Mouse (Mus musculus) megakaryocyte progenitor cell, adult 5-6 weeks (primary cell): ENCODE results near the gene Slc35b2. TPM values are rescaled to one million over a fixed set of nuclear protein-coding genes. Genes with fewer than 3 reads are reported as not detected.

Experiments
- ATAC-seq: replicated peaks from 2 replicates; pipeline ENCODE4 v1.8.0; 2016; ENCODE audit warnings: mild to moderate bottlenecking, moderate TSS enrichment, inconsistent platforms; ENCODE audit not compliant: poor library complexity
- total RNA-seq, 2 experiments: library from RNA; stranded (forward) in 1 of 2; stranded (reverse) in 1 of 2; fragments of 157-497, 149-512 nt in 1 of 2; fragments of 200-1000 nt in 1 of 2; gene quantifications; 2 replicates each; pipeline versions ENCODE4 v1.2.3 to v1.2.4; 2015 to 2017

Slc35b2 gene
- total RNA-seq, 2 experiments from 2014 or later: 85.9 to 120 TPM

GRCm38 (mm10) chr17:45544873-45545277, 18.8 kb upstream of the Slc35b2 start:
- ATAC-seq: no peak

GRCm38 (mm10) chr17:45545278-45545961, 18.3 kb upstream of the Slc35b2 start:
- ATAC-seq: 0 out of 2 replicates have a peak, but pooled peaks have one; percentile 21

GRCm38 (mm10) chr17:45546941-45547340, 16.7 kb upstream of the Slc35b2 start:
- no peak for ATAC-seq

DNA sequence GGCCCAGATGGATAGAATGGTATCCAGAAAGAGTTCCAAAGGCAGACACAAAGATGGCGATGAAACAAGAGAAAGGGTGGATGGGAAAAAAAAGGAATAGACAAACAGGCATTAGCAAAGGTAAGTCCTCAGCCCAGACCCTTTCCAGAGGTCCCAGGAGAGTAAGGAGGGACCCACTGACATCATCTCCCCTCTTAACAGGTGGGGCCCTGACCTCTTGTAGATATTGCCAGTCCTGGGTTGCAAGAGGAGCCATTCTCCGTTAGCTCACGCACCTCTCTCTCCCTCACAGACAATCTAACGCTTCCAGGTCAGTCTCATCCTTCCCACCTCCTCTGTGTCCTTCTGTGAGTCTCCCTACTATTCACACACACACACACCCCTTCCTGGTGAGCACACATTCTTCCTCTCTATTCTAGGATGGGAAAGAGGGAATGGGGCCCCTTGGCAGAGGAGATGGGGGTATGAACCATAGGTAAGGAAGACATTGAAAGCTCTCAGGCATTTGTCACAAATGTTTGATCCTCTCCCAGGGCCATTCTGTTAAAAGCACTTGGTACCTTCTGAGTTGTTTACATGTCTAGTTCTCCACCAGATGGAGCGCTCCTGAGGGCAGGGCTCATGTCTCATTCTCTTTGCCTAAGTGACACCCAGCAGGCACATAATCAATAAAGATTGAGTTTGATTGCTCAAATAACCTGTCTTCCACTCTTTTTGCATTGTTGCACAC, 16.0 kb upstream of the Slc35b2 start:
- no peak for ATAC-seq

DNA sequence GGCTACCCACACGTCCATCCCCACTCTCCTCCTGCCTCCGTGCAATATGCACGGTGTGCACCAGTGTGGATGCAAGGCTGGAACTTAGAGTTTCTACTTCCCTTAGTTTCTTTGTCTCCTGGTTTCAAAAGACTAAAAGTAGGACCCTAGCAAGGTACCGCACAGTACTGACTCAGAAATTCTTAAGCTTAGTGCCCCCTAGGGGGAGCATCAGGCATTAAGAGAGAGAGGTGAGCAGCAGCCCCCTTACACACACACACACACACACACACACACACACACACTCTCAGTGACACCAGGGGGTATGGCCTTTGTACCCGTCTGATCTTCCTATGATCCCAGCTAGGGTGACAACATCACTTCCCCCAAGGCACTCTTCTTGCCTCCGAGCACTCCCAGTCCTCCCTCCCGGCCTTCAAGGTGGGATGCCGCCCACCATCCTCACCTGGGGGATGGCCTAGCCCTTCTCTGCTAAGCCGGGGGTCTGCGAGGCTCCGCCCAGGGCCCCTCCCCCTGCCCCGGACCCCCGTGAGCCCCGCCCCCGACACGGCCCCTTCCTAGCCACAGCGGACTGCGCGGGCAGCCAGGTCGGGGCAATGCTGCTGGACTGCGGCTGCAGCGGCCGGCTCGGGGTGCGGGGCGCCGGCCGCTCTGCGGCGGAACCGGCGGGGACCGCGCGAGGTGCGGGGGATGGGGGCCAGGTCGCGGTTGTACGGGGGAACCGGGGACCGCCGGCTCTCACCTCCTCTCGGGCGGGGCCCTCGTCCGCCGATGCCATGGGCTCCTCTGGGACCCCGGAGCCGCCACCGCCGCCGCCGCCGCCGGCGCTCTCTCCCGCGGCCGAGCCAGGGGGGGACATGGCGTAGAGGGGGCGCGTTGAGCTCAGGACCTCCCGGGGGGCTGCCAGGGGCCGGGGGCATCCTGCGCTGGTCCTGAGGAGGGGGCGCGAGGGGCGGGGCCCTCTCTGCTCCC, 14.8 kb upstream of the Slc35b2 start:
- ATAC-seq: peak; percentile 17; the same call in 1 of the 2 replicates

DNA sequence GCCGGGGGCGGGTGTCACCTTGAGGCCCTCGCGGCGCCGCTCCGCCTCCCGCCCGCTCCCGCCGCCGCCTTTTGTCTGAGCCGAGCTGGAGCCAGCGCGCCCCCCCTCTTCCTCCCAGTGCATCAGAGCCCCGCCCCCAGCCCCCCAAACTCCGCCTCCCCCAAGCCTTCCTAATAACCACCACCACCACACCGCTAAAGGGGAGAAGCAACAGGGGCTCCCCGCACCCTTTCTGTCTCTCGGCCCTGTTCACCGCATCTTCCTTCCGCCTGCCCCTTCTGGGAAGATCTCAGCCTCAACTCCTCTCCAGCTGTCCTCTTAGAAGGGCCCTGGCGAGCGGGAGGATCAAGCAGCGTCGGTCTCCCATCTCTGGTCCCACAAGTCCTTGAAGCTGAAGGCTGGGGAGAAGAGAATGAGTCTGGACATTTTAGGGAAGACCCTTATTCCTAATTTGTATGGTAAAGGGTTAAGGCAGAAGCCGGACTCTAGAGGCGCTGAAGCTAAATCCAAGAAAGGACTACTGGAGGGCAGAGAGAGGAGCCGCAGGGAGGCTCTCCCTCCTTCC, 14.0 kb upstream of the Slc35b2 start, which contains the start of gene Tmem151b:
Tmem151b (minus strand) TSS at position 61 of the 565 bp plus-strand sequence.
- ATAC-seq: no peak

- ATAC-seq: no peak
These were observed 13.4 kb upstream of the Slc35b2 start for GRCm38 (mm10) chr17:45550253-45550652.

DNA sequence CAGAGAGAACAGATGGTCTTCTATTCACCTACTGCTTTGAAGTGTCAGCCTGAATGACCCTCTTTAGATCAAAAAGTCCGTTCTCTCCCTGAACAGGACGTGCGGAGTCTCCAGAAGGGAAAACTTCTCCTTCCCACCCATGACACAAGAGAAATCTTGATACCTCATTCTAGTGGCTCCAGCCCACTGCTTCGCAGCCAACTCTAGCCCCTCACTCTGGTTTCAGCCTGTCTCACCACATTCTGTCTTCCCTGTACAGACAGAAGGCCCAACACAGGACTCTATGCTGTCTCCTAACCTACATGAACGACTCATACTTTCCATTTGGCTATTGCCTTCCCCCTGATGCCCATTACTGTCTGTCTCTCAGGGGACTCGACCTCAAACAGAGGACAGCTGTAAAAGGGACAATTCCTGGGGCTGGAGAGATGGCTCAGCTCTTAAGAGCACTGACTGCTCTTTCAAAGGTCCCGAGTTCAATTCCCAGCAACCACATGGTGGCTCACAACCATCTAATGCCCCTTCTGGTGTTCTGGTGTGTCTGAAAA, 12.4 kb upstream of the Slc35b2 start:
- ATAC-seq: no peak

DNA sequence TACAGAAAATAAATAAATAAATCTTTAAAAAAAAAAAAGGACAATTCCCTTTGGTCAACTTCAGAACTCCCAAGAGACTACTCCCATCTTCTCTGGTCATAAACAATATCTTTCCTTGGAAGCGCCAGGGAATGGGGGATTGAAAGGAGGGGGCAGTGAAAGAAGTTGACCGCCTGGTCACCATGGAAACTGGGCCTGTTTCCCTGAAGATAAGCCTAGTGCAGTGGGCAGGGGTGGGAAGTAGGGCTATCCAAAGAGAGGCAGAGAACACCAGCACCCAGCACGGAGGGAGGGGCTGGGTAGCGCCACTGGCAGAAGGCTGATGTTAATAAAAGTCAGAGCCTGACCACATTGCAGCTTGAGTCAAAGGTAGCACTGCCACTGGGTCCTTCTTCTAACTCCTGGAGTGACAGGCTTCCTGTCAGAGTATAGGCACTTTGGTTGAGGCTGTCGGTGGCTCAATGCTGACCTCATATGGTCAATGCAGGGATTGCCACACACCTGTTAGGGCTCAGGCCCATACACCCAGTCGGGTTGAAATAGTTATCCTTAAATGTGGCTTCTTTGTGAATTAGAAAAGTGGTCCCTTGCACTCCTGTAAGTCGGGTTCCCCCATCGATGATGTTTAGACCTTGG, 11.7 kb upstream of the Slc35b2 start:
- peak; percentile 72 for ATAC-seq

DNA sequence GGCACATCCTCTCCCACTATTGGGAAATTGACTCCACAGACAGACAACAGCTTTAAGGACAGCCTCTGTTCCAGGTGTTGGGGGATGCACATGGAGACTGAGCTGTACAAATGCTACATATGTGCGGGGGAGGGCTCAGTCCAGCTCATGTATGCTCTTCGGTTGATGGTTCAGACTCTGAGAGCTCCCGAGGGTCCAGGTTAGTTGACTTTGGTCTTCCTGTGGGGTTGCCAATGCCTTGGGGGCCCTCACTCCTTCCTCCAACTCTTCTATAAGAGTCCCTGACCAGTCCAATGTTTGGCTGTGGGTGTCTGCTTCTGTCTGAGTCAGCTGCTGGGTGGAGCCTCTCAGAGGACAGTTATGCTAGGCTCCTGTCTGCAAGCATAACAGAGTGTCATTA, 10.6 kb upstream of the Slc35b2 start:
- ATAC-seq: no peak

- ATAC-seq: no peak
These were observed 9.3 kb upstream of the Slc35b2 start for GRCm38 (mm10) chr17:45554420-45554819.

DNA sequence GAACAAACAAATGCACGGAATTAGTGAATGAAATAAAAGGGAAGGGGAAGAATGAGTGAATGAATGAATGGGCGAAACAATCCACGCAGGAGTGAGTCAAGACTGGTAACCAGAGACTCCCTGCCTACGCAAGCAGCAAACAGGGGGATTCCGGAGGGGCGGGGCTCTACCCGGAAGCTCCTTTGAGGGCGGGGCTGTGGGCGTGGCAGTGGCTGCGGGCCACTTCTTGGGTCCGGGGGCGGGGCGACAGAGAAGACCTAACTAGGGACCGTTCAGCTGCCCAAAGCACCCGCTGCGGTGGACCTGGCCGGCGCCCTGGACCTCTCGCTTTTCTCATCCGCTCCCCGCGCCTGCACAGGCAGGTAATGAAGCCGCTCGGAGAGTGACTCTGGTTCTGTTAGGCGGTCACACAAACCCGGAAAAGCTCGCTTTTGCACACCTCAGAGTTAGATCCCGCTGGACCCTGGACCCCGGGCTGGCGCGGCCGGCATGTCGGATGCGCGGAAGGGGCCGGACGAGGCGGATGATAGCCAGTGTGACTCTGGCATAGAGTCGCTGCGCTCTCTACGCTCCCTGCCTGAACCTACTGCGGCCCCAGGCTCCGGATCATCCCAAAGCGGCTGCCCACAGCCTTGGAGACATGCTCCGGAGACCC, 8.1 kb upstream of the Slc35b2 start, which contains the start of gene Nfkbie:
Nfkbie (plus strand) TSS at position 252 of the 655 bp plus-strand sequence.
- peak; percentile 82 for ATAC-seq

GRCm38 (mm10) chr17:45556107-45556489, 7.6 kb upstream of the Slc35b2 start:
- no peak for ATAC-seq

GRCm38 (mm10) chr17:45556514-45557245, 7.0 kb upstream of the Slc35b2 start:
- ATAC-seq: peak; percentile 25; the same call in 1 of the 2 replicates

- ATAC-seq: no peak
These were observed 6.3 kb upstream of the Slc35b2 start for GRCm38 (mm10) chr17:45557246-45557824.

GRCm38 (mm10) chr17:45557998-45558862, 5.4 kb upstream of the Slc35b2 start:
- ATAC-seq: no peak
